Mouse (Mus musculus) ovary, adult 10 weeks (tissue): ENCODE results near the gene Megf8. TPM values are rescaled to one million over a fixed set of nuclear protein-coding genes. Genes with fewer than 3 reads are reported as not detected.

ENCODE experiments used
- polyA plus RNA-seq: library from polyadenylated mRNA; stranded (reverse); fragments of 350-450 nt; fragmentation: Illumina TruSeq; extraction: RNeasy Lipid Tissue Mini Kit (QIAGEN cat#74804); gene quantifications from one replicate; pipeline ENCODE4 v1.2.3, GENCODE M21; 2014

Gene Megf8
- polyA plus RNA-seq: 2.5 TPM

GRCm38 (mm10) chr7:25316532-25317445 lies at the start of gene Megf8:
Gene Megf8 (plus strand): TSS chr7:25317164.

GRCm38 (mm10) chr7:25267301-25267750 lies 49.6 kb upstream of the Megf8 start, which contains the start of gene Cic:
Gene Cic (plus strand): TSS chr7:25267704.

GRCm38 (mm10) chr7:25297454-25298325 lies 19.3 kb upstream of the Megf8 start, which contains the start of gene Pafah1b3:
Gene Pafah1b3 (minus strand): TSS chr7:25297986.

GRCm38 (mm10) chr7:25301063-25301462 lies 15.9 kb upstream of the Megf8 start, which contains the start of gene Prr19:
Gene Prr19 (plus strand): TSS chr7:25301411.

GRCm38 (mm10) chr7:25305956-25306613 lies 10.9 kb upstream of the Megf8 start, which contains the start of gene Tmem145:
Gene Tmem145 (plus strand): TSS chr7:25306106.

GRCm38 (mm10) chr7:25369058-25369749 lies 52.2 kb downstream of the Megf8 start, which contains the start of gene Cnfn:
Gene Cnfn (minus strand): TSS chr7:25369724.

GRCm38 (mm10) chr7:25398610-25399009 lies 81.6 kb downstream of the Megf8 start, which contains the start of gene Lipe:
Gene Lipe (minus strand): TSS chr7:25398710.

GRCm38 (mm10) chr7:25412833-25413441 lies 96.0 kb downstream of the Megf8 start, which contains the start of gene Cxcl17:
Gene Cxcl17 (minus strand): TSS chr7:25412886.

Other genes starting within 250 kb of the Megf8 start
- gene Grik5, start 244.8 kb upstream of the Megf8 start, polyA plus RNA-seq: 1.4 TPM
- gene Zfp574, start 244.6 kb upstream of the Megf8 start, polyA plus RNA-seq: 1.2 TPM
- gene Pou2f2, start 137.4 kb upstream of the Megf8 start, polyA plus RNA-seq: 0.86 TPM
- 0.51 TPM for gene Dedd2, start 96.5 kb upstream of the Megf8 start, polyA plus RNA-seq
- 1.6 TPM for gene Zfp526, start 95.7 kb upstream of the Megf8 start, polyA plus RNA-seq
- 7.6 TPM for gene Gsk3a, start 79.3 kb upstream of the Megf8 start, polyA plus RNA-seq
- 1.5 TPM for gene Erf, start 66.4 kb upstream of the Megf8 start, polyA plus RNA-seq
- 22.2 TPM for gene Cic, start 49.5 kb upstream of the Megf8 start, polyA plus RNA-seq
- 1.5 TPM for gene Pafah1b3, start 19.2 kb upstream of the Megf8 start, polyA plus RNA-seq
- not detected for gene Prr19, start 15.8 kb upstream of the Megf8 start, polyA plus RNA-seq
- not detected for gene Tmem145, start 11.1 kb upstream of the Megf8 start, polyA plus RNA-seq
- gene Cnfn, start 52.6 kb downstream of the Megf8 start, polyA plus RNA-seq: not detected
- gene Lipe, start 81.5 kb downstream of the Megf8 start, polyA plus RNA-seq: 1.00 TPM
- gene Cxcl17, start 95.7 kb downstream of the Megf8 start, polyA plus RNA-seq: not detected
- 8.6 TPM for gene Ceacam1, start 160.4 kb downstream of the Megf8 start, polyA plus RNA-seq
- gene Ceacam2, start 222.7 kb downstream of the Megf8 start, polyA plus RNA-seq: 0.31 TPM